ENCODE assay signal across 8 mouse cellular contexts in the genomic region with DNA sequence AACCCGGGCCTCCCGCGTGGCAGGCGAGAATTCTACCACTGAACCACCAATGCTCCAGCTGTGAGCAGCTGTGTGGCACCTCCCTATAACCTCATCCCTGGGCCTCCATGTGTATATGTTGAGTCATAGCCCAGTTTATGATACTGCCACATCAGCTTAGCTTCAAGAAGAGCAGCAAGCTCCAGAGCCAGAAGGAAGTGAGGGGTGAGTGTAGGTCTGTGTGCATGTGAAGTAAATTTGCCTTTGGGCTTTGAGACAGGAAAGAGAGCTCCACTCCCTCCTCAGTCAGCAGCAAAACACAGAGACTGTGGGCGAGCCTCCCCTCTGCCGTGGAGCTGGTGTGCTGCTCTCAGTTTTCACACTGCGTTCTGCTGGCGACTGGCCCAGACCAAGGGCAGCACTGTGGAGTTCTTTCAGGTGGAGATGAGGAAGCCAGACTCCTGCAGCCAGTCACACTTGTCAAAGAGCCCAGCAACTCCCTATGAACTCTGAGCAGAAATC. TPM values are rescaled to one million over a fixed set of nuclear protein-coding genes. Genes with fewer than 3 reads are reported as not detected.
DNase-seq lines count a peak whose midpoint lies in the region; ATAC-seq and TF ChIP-seq lines count a peak whose summit lies in the region.

No protein-coding gene starts in this region.

- H3K9ac ChIP-seq in embryonic facial prominence, embryonic 13.5 days, result no peak overlapping the region

- no peak overlapping the region for H3K4me3 ChIP-seq in embryonic facial prominence, embryonic 13.5 days
- no peak overlapping the region for H3K4me3 ChIP-seq in embryonic facial prominence, embryonic 10.5 days
- H3K4me3 ChIP-seq in embryonic fibroblast, embryonic 13.5 days (ENCODE audit: insufficient read depth, low read length), result peak overlapping the region; percentile 1; the same call in 1 of the 2 replicates

- no peak for TF ChIP-seq POLR2A in embryonic fibroblast, embryonic 13.5 days (IDR thresholded peaks at IDR 0.05; ENCODE audit: low read depth, low read length)

- peak overlapping the region; percentile 26 for H3K4me2 ChIP-seq in embryonic facial prominence, embryonic 13.5 days

- H3K36me3 ChIP-seq in embryonic facial prominence, embryonic 13.5 days, result peaks cover 37% of the 10 kb centered on the region
- peaks cover 46% of the 10 kb centered on the region for H3K36me3 ChIP-seq in embryonic facial prominence, embryonic 10.5 days (replicated peaks)

- intact Hi-C loops in heart, postnatal 36 days (cut with DNase I), result no loop called here
- intact Hi-C loops in left cerebral cortex, postnatal 36 days (cut with DNase I), result no loop called here

- H3K27ac ChIP-seq in embryonic facial prominence, embryonic 13.5 days, result peak overlapping the region; percentile 76
- no peak overlapping the region for H3K27ac ChIP-seq in embryonic facial prominence, embryonic 10.5 days (replicated peaks)
- peak overlapping the region; percentile 19 for H3K27ac ChIP-seq in embryonic fibroblast, embryonic 13.5 days (ENCODE audit: insufficient read depth, low read length)

- H3K4me1 ChIP-seq in embryonic facial prominence, embryonic 13.5 days, result peaks cover 21% of the 10 kb centered on the region
- H3K4me1 ChIP-seq in embryonic facial prominence, embryonic 10.5 days, result no peaks in the 10 kb centered on the region
- H3K4me1 ChIP-seq in embryonic fibroblast, embryonic 13.5 days (ENCODE audit: control insufficient read depth, insufficient read depth, low read length), result peaks cover 12% of the 10 kb centered on the region

- no peaks in the 10 kb centered on the region for H3K9me3 ChIP-seq in embryonic facial prominence, embryonic 13.5 days
- no peaks in the 10 kb centered on the region for H3K9me3 ChIP-seq in embryonic facial prominence, embryonic 10.5 days

- H3K27me3 ChIP-seq in embryonic facial prominence, embryonic 13.5 days, result no peaks in the 10 kb centered on the region
- H3K27me3 ChIP-seq in embryonic facial prominence, embryonic 10.5 days (replicated peaks; ENCODE audit: low read depth, poor library complexity, severe bottlenecking), result no peaks in the 10 kb centered on the region

- ATAC-seq in embryonic facial prominence, embryonic 13.5 days (ENCODE audit: insufficient number of reproducible peaks, insufficient read depth, low FRiP score, low TSS enrichment, low read depth), result peak; percentile 56
- no peak for ATAC-seq in erythroid progenitor cell, adult 5-6 weeks (replicated peaks; ENCODE audit: low FRiP score, poor library complexity, severe bottlenecking)

- no peak for TF ChIP-seq CTCF in embryonic fibroblast, embryonic 13.5 days (IDR thresholded peaks at IDR 0.05; ENCODE audit: borderline replicate concordance, insufficient read depth, low read length)

- WGBS in embryonic facial prominence, embryonic 13.5 days, result 71% methylated on average over 8 of the region's 8 CpGs
- 88% methylated on average over 8 of the region's 8 CpGs for WGBS in embryonic facial prominence, embryonic 10.5 days

- no peak for DNase-seq in embryonic facial prominence, embryonic 10.5 days (ENCODE audit: low spot score)
- peak; percentile 5 for DNase-seq in A20 (ENCODE audit: low read depth, low spot score)
- DNase-seq in heart, postnatal 36 days, result peak; percentile 62 to 63
- peak; percentile 61 to 78 for DNase-seq in left cerebral cortex, postnatal 36 days (ENCODE audit: low spot score in 2 of 2)
- peak; percentile 63 to 72 for DNase-seq in right cerebral cortex, postnatal 36 days (ENCODE audit: low spot score in 2 of 2)

RNA-seq across cellular contexts. Expression of a gene that starts 12.2 kb away (rescaled TPM):
- 15.1 and 19.8 TPM in 2 replicates for polyA plus RNA-seq in embryonic facial prominence, embryonic 13.5 days (2015; fragmentation: Nextera tagmentation; extraction: Ambion mirVana)
- 26.2 and 27.3 TPM in 2 replicates for polyA plus RNA-seq in embryonic facial prominence, embryonic 10.5 days (2016; fragmentation: Nextera tagmentation; extraction: Ambion mirVana)
- 21.1 and 22.0 TPM in 2 replicates for polyA plus RNA-seq in embryonic fibroblast, embryonic 13.5 days (2011; ENCODE audit: insufficient read length, low read depth, missing spikeins)
- total RNA-seq in heart, postnatal 36 days (2021), result 10 to 100 TPM; 14.7 to 16.8 TPM
- total RNA-seq in left cerebral cortex, postnatal 36 days (2021), result 10 to 100 TPM; 23.6 to 24.1 TPM
- total RNA-seq in erythroid progenitor cell, adult 5-6 weeks (2015; ENCODE audit: low replicate concordance), result 12.6 and 24.3 TPM in 2 replicates
- 8.6 and 12.6 TPM in 2 replicates for total RNA-seq in erythroid progenitor cell, adult 5-6 weeks (2017; ENCODE audit: low replicate concordance)
